Comparison of ENCODE assay signal across 8 mouse cellular contexts in genomic region chr9:25252759-25253477, GRCm38 (mm10). TPM values are rescaled to one million over a fixed set of nuclear protein-coding genes. Genes with fewer than 3 reads are reported as not detected.
DNase-seq lines count a peak whose midpoint lies in the region; ATAC-seq and TF ChIP-seq lines count a peak whose summit lies in the region.

No protein-coding gene starts in this region.

- TF ChIP-seq POLR2A in lung, adult 2 months (IDR thresholded peaks at IDR 0.05; ENCODE audit: borderline replicate concordance, extremely low read depth, low read depth, low read length): no peak; the same call in 1 of the 2 replicates

- intact Hi-C loops in heart, postnatal 14 days (cut with DNase I): loop anchor here (2.0 to 5.0 kb wide), 4 partner anchors 39 to 229 kb away; partner anchors contain the start of gene Eepd1

- peak; percentile 74 for DNase-seq in Muller cell, postnatal 12 days (ENCODE audit: inconsistent ontology term)
- DNase-seq in cerebellum, adult 11-12 months: peak; percentile 76
- DNase-seq in heart, postnatal 14 days: peak; percentile 72 to 76
- peak; percentile 53 to 76 for DNase-seq in layer of hippocampus, adult 18-20 months (ENCODE audit: low spot score in 2 of 2)
- peak; percentile 72 for DNase-seq in lung, adult 2 months
- peak; percentile 59 to 76 for DNase-seq in thymus, postnatal 36 days

- H3K36me3 ChIP-seq in forebrain, embryonic 15.5 days: no peaks in the 10 kb centered on the region
- no peaks in the 10 kb centered on the region for H3K36me3 ChIP-seq in neural tube, embryonic 15.5 days

- H3K4me1 ChIP-seq in forebrain, embryonic 15.5 days: peaks cover 32% of the 10 kb centered on the region
- peaks cover 7% of the 10 kb centered on the region for H3K4me1 ChIP-seq in lung, adult 2 months (ENCODE audit: control insufficient read depth, insufficient read depth, low read length)
- H3K4me1 ChIP-seq in neural tube, embryonic 15.5 days: peaks cover 25% of the 10 kb centered on the region

- H3K4me3 ChIP-seq in forebrain, embryonic 15.5 days: peak overlapping the region; percentile 79
- H3K4me3 ChIP-seq in lung, adult 2 months (replicated peaks; ENCODE audit: extremely low read depth, low read depth, low read length): peak overlapping the region; percentile 92
- H3K4me3 ChIP-seq in neural tube, embryonic 15.5 days (replicated peaks): peak overlapping the region; percentile 86

- H3K4me2 ChIP-seq in forebrain, embryonic 15.5 days (replicated peaks): peak overlapping the region; percentile 48
- H3K4me2 ChIP-seq in neural tube, embryonic 15.5 days: peak overlapping the region; percentile 57

- WGBS in forebrain, embryonic 15.5 days: under 1% methylated on average over 66 of the region's 78 CpGs
- WGBS in lung, adult 2 months: under 1% methylated on average over 66 of the region's 78 CpGs
- WGBS in neural tube, embryonic 15.5 days: under 1% methylated on average over 54 of the region's 78 CpGs

- no peaks in the 10 kb centered on the region for H3K27me3 ChIP-seq in forebrain, embryonic 15.5 days
- H3K27me3 ChIP-seq in neural tube, embryonic 15.5 days (replicated peaks): no peaks in the 10 kb centered on the region

- H3K9me3 ChIP-seq in forebrain, embryonic 15.5 days: no peaks in the 10 kb centered on the region
- no peaks in the 10 kb centered on the region for H3K9me3 ChIP-seq in neural tube, embryonic 15.5 days (replicated peaks)

- H3K9ac ChIP-seq in forebrain, embryonic 15.5 days (replicated peaks): peak overlapping the region; percentile 88
- peak overlapping the region; percentile 98 for H3K9ac ChIP-seq in neural tube, embryonic 15.5 days (replicated peaks)

- H3K27ac ChIP-seq in forebrain, embryonic 15.5 days (replicated peaks): peak overlapping the region; percentile 99
- H3K27ac ChIP-seq in neural tube, embryonic 15.5 days (replicated peaks): peak overlapping the region; percentile 99

- peak; percentile 28 for TF ChIP-seq CTCF in lung, adult 2 months (IDR thresholded peaks at IDR 0.05; ENCODE audit: insufficient read depth, low read length)

- ATAC-seq in forebrain, embryonic 15.5 days (replicated peaks): peak; percentile 67
- ATAC-seq in neural tube, embryonic 15.5 days (ENCODE audit: low FRiP score): peak; percentile 57

RNA-seq across cellular contexts. Expression of gene Sept7, which starts 0.7 kb away (rescaled TPM):
- 253 and 262 TPM in 2 replicates for polyA plus RNA-seq in forebrain, embryonic 15.5 days (2015; fragmentation: Nextera tagmentation; extraction: Ambion mirVana)
- total RNA-seq in heart, postnatal 14 days (2021): 100 to 1,000 TPM; 119 to 127 TPM
- 100 to 1,000 TPM; 263 to 279 TPM for total RNA-seq in layer of hippocampus, adult 18-20 months (2021)
- polyA plus RNA-seq in lung, adult 2 months (2012; rRNA removed): 10.3 and 21.3 TPM in 2 replicates
- 260 and 265 TPM in 2 replicates for polyA plus RNA-seq in neural tube, embryonic 15.5 days (2015; fragmentation: Nextera tagmentation; extraction: Ambion mirVana)

Comparison
In these comparisons a context has a peak if more than half of its experiments do, and no peak if none do; other contexts are left out.
1. Peak in every context shown above with its lines: DNase-seq, ATAC-seq, H3K4me3 ChIP-seq and H3K27ac ChIP-seq.
2. RNA of gene Sept7, which starts 0.7 kb away (polyA plus RNA-seq): 253 to 262 TPM in forebrain, embryonic 15.5 days and 260 to 265 TPM in neural tube, embryonic 15.5 days; 10.3 to 21.3 TPM in lung, adult 2 months; every median in the first group is over 10 times any median in the second.